Mouse (Mus musculus) v-Abl transformed pro-B cells (cell line): ENCODE measurements around the gene Slc35g1.
"Not testable (repeated sequence)": the region's sequence is repeated elsewhere in the genome, so short reads cannot be mapped to it uniquely, and the experiment has no call there.

Source experiments
- in situ Hi-C, 2 experiments: fragments of 400-800 bp; cut with MboI; formaldehyde crosslinking; loops; one replicate each; pipeline ENCODE4 v1.15.1; 2025; ENCODE audit not compliant: unreplicated experiment in 2 of 2

Slc35g1 gene

DNA sequence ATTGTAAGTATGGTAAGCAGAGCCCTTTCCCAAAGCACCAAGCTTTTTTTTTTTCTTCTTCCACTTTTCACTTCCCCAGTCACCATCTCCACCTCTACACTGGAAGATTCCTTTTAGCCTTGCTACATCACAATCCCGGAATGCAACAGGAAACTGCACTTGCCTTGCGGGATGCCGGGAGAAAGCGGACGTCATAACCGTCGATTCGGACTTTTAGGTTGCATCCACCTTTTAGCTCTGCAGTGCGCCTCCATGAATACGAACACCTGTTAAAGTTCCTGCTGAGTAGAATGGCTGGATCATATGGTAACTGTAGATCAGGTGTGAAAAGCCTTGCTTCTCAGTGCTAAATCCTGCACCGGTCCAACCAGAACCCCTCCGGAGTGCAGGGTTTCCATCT lies 12.0 kb upstream of the Slc35g1 start:
- in situ Hi-C loops = no loop called here

DNA sequence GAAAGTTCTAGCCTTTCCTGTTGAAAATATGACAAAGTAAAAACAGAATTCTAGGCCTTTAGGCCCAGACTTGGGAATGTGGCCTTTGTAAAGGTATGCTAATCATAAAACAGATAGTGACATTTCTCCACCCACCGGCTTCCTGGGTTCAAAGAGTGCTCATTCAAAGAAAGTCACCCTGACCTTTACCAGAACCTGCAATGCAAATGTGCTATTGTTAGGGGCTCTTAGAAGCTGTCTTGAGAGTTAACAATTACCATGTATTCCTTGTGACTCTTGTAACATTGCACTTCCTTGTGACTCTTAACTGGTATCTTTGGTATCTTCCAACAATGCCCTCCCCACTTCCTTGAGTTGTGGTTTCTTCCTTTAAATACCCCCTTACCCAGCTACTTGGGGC lies 8.8 kb upstream of the Slc35g1 start:
- in situ Hi-C loops = not testable (repeated sequence)

DNA sequence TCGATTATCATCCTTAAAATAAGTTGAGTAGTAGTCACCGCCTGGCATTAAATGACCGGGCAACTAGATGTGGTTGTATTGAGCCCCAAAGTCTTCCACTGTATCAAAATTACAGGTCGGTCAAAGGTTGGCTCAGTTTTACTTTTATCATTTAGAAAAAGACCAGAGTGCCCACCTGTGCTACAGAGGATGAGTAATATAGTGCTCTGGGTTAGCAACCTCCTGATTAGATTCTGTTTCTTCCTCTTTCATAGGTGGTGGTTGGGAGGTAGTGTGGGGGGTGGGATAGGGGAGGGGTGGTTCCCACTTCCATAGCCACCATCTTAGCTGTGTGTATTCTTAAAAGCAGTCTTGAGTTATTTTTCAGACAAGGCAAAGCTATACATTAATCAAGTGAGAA lies 7.9 kb upstream of the Slc35g1 start:
- in situ Hi-C loops = no loop called here

DNA sequence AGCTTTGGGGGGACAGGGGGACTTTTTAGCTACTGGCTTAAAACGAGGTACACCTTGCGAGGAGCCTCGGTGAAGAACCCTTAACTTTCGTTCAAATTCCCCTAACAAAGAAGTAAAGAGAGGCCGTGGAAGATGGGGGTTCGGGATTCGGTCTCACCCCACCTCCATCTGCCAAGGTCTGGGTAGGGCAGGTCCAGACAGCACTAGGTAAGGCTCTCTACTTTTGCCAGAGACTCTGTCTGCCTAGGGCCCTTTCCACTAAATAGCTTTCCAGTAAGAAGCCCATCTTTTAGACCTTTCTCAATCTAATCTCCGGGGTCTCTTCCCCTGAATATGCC lies 822 bp downstream of the Slc35g1 start:
- in situ Hi-C loops = no loop called here

DNA sequence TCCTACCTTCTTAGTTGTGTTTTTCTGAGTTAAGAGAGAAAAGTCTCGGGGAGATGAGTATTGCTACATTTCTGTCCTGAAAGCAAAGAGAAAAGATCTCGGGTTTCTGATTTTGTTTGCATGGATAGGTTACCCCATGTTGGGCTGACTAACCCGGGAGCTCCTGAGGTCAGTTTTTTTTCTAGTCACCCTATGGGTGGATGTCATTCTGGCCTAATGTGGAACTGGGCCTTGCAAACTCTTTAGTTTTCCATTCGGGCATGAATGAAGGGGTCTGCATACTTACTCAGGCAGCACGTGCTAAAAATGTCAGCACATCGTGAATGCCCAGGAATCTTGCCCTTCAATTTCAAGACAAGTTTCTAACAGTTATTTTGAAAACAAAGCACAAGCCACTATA lies 1.2 kb downstream of the Slc35g1 start:
- in situ Hi-C loops = no loop called here

DNA sequence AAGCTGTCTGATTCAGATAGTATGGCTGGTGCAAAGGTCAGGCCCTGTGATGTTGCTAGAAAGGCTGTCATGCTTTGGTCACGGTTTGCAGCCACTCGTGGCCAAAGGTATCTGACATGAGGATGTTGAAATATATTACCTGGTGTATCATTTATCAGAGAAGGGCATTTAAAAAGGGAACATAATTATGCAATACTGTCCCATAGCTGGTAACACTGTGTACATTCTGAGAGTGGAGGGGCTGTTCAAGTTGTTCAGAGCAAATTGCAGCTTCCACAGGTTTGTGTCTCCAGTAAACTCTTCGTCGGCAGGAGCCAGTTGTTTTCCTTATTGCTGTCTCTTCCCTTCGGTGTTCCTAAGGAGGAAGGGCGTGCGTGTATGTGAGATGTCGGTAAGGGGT lies 3.2 kb downstream of the Slc35g1 start:
- in situ Hi-C loops = no loop called here

DNA sequence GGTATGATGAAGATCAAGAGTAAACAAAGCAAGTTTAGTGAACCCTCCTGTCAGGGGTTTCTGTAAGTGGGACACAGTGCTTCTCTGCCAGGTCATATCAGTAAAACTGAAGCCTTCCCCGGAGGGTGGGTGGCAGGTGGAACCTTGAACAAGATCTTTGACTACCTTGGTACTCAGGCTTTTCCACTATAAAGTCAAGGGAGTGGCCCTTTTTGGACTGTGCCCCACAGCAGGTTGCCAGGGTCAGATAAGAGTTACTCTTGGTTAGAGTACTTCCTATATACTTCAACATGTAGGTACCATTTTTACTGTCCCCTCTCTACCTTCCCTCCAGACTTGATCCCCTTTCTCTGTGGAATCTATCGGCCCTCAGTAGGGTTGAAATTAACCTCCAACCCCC lies 5.1 kb downstream of the Slc35g1 start:
- in situ Hi-C loops = no loop called here

DNA sequence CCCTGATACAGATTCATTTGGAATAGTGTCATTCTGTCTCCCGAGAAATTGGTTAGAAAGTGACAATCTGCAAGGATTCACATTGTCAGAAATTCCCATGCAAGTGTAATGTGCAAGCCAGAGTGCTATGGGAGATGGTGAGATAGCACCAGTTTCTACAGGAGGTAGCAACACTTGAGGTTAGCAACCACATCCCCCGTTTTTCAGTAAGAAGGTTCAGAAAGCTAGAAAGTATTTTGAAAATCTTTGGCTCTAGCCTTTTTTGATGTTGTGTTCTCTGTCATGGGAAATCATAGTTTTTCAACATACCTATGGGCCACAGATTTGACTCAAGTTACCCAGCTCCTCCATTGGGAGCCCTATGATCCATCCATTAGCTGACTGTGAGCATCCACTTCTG lies 5.6 kb downstream of the Slc35g1 start:
- in situ Hi-C loops = no loop called here

DNA sequence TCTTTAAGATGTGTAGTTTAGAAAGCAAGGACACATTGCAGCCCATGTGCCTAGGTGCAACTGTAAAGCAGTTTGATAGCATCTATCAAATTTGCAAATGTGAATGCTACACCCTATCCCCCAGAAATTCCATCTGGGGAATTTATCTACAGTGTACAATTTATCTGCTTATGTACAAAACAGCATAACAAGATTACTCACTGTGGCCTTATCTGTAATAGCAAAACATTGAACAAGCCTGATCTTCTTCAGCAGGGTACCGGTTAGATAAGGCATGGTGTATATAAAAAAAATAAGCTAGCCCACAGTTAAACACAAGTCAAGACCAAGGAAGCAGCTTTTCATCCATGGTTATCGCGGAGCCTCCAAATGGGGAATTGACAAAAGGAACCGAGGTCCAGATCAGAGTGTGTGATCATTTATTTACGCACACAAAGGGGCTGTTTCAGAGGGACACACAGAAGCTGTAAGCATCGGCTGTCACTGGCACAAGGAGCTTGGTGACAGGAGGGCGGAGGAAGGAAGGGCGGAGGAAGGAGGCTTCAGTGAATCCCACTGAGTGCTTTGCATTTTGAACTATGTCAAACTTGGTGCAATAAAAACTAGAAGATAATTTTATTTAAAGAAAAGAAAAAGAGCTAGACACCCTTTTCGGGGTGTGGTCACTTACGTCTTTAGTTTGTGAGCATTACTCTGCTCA lies 14.7 kb downstream of the Slc35g1 start:
- in situ Hi-C loops = no loop called here

DNA sequence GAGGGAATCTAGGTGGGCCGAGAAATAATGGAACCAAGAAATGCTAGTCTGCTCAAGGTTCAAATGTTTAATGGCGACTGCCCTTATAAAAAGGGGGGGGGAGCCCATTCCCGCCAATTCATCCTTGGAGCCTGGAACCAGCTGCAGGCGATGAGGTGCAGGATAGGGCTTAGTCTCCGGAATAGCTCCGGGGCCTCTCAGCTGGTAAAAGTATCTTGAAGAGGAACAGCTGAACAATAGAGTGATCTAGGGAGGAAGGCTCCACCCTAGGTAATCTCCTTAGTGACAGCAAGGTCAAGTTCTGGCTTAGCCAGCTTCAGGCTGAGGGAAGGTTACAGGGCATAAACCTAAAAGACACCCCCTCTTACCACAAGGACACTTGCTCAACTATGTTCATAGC lies 18.1 kb downstream of the Slc35g1 start:
- in situ Hi-C loops = no loop called here

DNA sequence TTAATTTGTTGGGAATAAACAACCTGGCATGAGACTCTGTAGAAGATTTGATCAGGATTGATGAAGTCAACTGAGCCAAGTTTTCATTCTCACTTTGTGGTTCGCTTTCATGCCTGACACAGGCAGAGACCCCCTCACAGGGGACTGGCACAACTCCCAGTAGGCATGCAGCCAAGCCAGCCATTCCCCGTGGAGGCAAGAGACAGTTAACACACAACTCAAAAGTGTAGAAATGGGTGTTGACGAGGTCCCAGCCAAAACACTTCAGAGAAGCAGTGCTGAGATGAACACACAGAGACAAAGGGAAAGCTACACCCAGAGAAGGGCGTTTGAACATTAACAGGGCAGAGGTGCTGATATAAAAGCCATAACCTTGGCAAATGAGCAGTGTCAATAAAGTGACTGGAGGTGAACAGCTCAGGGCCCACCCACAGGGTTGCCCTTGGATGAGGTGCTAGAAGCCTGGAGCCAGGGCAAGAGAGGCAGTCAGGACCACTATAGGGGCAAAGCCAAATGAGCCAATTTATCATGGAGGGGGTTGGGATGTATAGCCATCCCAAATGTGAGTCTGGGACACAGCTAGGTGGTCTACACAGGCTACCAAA lies 23.1 kb downstream of the Slc35g1 start:
- in situ Hi-C loops = no loop called here

DNA sequence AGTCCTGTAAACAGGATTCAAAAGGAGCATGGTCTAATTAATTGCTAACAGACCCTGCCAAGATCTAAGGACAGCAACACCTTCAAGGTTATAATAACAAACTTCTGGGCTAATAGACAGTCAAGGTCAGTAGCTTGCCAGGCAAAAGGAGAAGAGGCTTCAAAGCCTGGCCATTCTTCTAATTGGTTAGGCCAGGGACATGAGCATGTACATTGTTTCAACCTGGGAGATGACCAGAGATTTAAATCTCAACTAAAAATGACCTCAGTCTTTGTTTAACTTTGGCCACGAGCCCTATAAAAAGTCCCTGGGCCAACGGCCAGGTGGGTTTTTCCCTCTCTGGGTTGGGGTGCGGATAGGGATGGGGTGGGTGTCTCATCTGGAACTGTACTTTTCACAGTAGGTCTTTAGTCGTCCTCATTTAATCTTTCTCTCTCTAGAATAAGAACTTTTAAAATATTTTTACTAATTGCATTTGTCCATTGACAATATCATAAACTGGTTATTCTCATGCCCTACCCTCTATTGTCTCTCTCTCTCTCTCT lies 25.0 kb downstream of the Slc35g1 start:
- in situ Hi-C loops = loop anchor here in 1 of 2 experiments (5.0 to 10.0 kb wide), 2 partner anchors 356 to 494 kb away; no protein-coding TSS in a partner anchor

DNA sequence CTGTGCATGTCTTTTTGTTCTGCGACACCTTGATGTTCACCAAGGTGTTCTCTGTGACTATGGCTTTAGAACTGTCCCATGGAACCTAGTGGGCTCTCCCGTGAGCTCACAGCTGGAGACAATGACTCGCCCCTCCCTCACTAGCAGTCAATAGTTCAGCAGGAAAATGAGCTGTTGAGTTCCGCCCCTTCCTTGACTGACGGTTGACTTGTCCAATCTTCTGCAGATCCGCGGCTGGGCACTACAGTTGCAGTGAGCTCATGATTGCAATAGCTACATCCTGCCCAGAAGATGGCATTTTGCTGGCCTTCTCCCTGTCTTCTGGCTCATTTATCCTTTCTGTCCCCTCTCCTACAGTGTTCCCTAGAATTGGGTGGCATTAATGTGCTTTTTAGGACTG lies 25.7 kb downstream of the Slc35g1 start:
- in situ Hi-C loops = loop anchor here in 1 of 2 experiments (5.0 to 10.0 kb wide), 2 partner anchors 356 to 493 kb away; no protein-coding TSS in a partner anchor

DNA sequence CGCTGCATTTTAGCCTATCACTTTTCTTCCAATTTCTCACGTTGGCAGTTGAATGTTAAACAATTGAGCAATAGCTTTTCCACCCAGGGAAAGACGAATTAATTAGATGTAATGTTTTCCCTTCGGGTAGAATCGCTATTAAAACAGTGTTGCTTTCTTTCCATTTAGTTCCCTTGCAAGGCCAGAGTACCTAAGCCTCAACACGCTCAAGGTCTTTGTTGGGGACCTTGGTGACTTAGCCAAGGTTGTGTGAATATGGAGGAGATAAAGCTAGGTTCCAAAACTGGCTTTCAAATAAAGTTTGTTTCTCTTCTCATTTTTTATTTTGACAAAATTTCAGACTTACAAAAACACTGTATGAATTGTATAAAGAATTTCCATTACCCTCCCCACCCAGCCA lies 27.1 kb downstream of the Slc35g1 start:
- in situ Hi-C loops = loop anchor here in 1 of 2 experiments (5.0 to 10.0 kb wide), 2 partner anchors 354 to 492 kb away; no protein-coding TSS in a partner anchor

DNA sequence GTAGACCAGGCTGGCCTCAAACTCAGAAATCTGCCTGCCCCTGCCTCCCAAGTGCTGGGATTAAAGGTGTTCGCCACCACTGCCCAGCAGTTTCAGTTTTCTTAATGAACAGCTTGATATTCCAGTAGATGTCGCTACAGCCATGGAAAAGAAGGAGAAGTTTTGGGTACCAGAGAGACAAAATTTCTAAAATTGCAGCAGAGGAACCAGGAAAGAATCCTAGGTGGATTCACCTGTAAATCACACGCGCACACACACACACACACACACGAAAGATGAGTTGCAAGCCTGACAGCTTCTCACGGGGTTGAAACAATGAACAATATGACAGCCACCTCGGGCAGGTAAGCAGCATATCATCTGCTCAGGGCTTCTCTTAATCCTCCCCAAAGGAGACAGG lies 28.1 kb downstream of the Slc35g1 start:
- in situ Hi-C loops = loop anchor here in 1 of 2 experiments (5.0 to 10.0 kb wide), 2 partner anchors 353 to 491 kb away; no protein-coding TSS in a partner anchor

DNA sequence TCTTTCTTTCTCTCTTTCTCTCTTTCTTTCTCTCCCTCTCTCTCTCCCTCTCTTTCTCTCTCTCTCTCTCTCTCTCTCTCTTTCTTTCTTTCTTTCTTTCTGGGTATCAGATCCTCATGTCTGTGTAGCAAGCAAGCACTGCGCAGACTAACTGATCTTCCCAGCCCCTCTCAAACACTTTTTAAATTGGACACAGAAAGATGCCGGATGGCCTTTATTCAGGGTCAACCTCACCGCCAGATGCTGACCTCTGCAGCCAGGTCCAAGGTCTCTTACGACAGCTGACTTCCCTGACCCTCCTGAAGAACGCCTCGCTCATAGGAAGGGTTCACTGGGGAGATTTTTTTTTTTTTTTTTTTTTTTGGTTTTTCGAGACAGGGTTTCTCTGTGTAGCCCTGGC lies 28.8 kb downstream of the Slc35g1 start:
- in situ Hi-C loops = loop anchor here in 1 of 2 experiments (5.0 to 10.0 kb wide), 2 partner anchors 353 to 490 kb away; no protein-coding TSS in a partner anchor

DNA sequence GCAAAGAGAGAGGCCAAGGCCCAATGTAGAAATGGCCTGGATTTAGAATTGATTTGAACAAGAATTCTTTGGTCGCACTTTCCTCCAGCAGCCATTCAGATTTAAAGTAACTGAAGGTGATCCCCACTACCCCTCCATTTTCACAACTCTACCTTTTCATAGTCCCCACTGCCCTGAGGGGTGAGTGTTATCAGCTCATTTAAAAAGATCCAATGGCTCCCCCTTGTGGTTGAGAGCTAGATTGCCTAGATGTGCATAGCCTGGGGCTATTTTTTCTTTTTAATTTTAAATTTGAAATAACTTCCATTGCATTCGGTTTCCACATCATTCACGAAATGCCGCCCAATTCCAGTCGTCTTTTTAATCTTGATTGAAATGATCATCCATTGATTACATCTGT lies 33.5 kb downstream of the Slc35g1 start:
- in situ Hi-C loops = loop anchor here (5.0 to 25.0 kb wide), 3 partner anchors 172 to 486 kb away; no protein-coding TSS in a partner anchor

DNA sequence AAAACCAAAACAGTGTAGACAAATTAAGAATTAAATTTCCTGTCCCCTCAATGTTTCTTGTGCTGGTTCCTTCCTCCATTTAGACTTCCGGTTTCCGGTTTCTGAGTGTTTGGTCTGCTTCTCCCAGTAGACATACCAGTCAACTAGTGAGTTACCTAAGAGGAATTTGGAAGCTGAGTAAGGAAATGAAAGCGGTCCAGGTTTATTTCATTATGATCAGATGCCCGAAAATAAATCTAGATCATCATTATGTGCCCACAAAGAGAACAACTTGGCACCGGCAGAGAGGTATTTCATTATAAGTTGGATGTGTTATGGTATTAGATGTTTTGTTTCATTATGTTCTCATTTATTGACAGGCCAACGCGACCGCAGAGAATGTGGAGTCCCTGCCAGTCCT lies 34.7 kb downstream of the Slc35g1 start:
- in situ Hi-C loops = loop anchor here (5.0 to 25.0 kb wide), 3 partner anchors 173 to 366 kb away; no protein-coding TSS in a partner anchor

DNA sequence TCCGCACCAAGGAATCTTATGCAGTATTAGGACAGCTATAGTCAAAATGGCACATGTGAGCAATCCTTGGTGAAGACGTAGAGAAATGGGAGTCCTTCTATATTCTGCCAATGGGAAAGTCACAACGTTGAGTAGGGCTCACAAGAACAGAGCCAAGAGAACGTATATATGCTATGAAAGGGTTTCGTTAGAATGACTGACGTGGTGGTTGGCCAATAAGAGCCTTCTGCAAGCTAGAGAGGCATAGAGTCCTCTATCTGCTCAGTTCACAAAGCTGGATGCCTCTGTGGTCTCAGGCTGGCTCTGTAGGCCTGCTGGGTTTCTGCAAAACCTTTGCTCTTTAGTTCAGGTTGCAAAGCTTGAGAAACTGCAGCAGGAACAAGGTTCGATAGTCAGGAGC lies 35.5 kb downstream of the Slc35g1 start:
- in situ Hi-C loops = loop anchor here (5.0 to 25.0 kb wide), 3 partner anchors 174 to 367 kb away; no protein-coding TSS in a partner anchor

DNA sequence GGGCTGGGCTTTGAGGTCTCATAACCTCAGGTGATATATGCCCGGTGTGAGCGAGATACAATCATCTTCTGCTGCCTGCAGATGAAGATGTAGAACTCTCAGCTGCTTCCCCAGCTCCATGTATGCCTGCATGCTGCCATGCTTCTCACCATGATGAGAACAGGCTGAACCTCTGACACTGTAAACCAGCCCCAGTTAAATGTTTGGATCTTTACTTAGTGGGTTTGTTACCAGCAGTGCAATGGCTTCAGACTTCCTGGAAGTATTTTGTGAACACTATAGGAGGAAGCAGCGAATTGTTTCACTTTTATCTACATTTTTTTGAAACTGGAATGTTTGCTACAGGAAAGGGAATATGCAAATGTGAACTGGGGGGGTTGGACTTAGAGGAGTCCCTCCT lies 36.2 kb downstream of the Slc35g1 start:
- in situ Hi-C loops = loop anchor here (5.0 to 25.0 kb wide), 3 partner anchors 175 to 367 kb away; no protein-coding TSS in a partner anchor

DNA sequence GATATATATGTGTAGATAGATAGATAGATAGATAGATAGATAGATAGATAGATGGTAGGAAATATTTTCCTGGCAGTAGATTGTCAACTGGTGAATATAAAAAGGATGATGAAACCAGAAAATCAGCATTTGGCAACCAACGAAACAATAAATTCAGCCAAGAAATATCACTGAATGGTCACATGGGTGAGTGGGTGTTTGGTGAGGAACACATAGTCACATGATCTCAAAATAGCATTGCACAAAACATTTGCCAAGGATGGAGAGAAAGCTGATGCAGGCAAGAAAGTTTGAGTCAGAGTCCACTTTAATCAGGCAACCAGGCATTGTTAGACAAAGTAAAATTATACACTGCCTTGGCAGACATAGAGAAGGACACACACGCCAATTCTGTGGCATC lies 37.6 kb downstream of the Slc35g1 start:
- in situ Hi-C loops = loop anchor here (5.0 to 25.0 kb wide), 3 partner anchors 176 to 369 kb away; no protein-coding TSS in a partner anchor
